Mouse (Mus musculus) heart, embryonic 13.5 days (tissue): Measurements from ENCODE around the gene Zfp607a. TPM values are rescaled to one million over a fixed set of nuclear protein-coding genes. Genes with fewer than 3 reads are reported as not detected.
A peak's percentile ranks its signal among the peaks of the same experiment; 100 is the strongest.
"Not testable (repeated sequence)": the region's sequence is repeated elsewhere in the genome, so short reads cannot be mapped to it uniquely, and the experiment has no call there.

Experiments used
- ATAC-seq: fragments of 200-750 bp; cut with Nextera tagmentation; 2 replicates; pipeline ENCODE4 v1.8.0; 2017; ENCODE audit warnings: moderate TSS enrichment; ENCODE audit not compliant: insufficient number of reproducible peaks, low FRiP score, low TSS enrichment; ENCODE audit errors: extremely low read depth
- H3K27ac ChIP-seq: fragments of 300-500 bp; sonication (generic); replicated peaks from 2 replicates; pipeline ENCODE4 v1.5.1; 2015; ENCODE audit warnings: moderate library complexity, mild to moderate bottlenecking, inconsistent platforms
- H3K27me3 ChIP-seq: fragments of 300-500 bp; sonication (generic); replicated peaks from 2 replicates; pipeline ENCODE4 v1.6.1; 2015; ENCODE audit warnings: mild to moderate bottlenecking, inconsistent platforms
- H3K36me3 ChIP-seq: fragments of 300-500 bp; sonication (generic); 2 replicates; pipeline ENCODE4 v1.6.1; 2015; ENCODE audit warnings: mild to moderate bottlenecking, inconsistent platforms
- H3K4me1 ChIP-seq: fragments of 300-500 bp; sonication (generic); 2 replicates; pipeline ENCODE4 v1.6.1; 2015; ENCODE audit warnings: inconsistent platforms
- H3K4me2 ChIP-seq: fragments of 300-500 bp; sonication (generic); 2 replicates; pipeline ENCODE4 v1.6.1; 2015; ENCODE audit warnings: inconsistent platforms, mild to moderate bottlenecking, moderate library complexity
- H3K4me3 ChIP-seq: fragments of 300-500 bp; sonication (generic); 2 replicates; pipeline ENCODE4 v1.5.1; 2015; ENCODE audit warnings: moderate library complexity, mild to moderate bottlenecking, inconsistent platforms
- H3K9ac ChIP-seq: fragments of 300-500 bp; sonication (generic); 2 replicates; pipeline ENCODE4 v1.6.1; 2015; ENCODE audit warnings: inconsistent platforms, mild to moderate bottlenecking, moderate library complexity
- H3K9me3 ChIP-seq: fragments of 300-500 bp; sonication (generic); 2 replicates; pipeline ENCODE4 v1.6.1; 2016; ENCODE audit warnings: inconsistent platforms
- WGBS: fragments of 180-500 bp; shearing (Covaris S2); methylation state at CpG from one replicate; pipeline ENCODE4 v1.1.7; 2015; ENCODE audit warnings: mixed read lengths; 5-methylcytosine and 5-hydroxymethylcytosine counted together
- polyA plus RNA-seq: library from polyadenylated mRNA; unstranded; fragments of >200 nt; fragmentation: Nextera tagmentation; extraction: Ambion mirVana; gene quantifications from 2 replicates; pipeline ENCODE4 v1.2.1, GENCODE M21; 2015

The Zfp607a gene
- polyA plus RNA-seq, 1 experiment from 2014 or later, result 3.8 TPM

GRCm38 (mm10) chr7:27862578-27862977, 5.3 kb downstream of the Zfp607a start:
- not testable (repeated sequence) for H3K27me3 ChIP-seq, ATAC-seq, H3K27ac ChIP-seq, H3K9ac ChIP-seq, H3K4me2 ChIP-seq, H3K4me3 ChIP-seq, H3K9me3 ChIP-seq
- WGBS, result 78% methylated on average over 5 of the region's 5 CpGs
- peaks cover 39% of the 10 kb centered on the region for H3K36me3 ChIP-seq
- H3K4me1 ChIP-seq, result peaks cover 17% of the 10 kb centered on the region

GRCm38 (mm10) chr7:27881721-27882120, 24.4 kb downstream of the Zfp607a start:
- H3K9me3 ChIP-seq, result no peaks in the 10 kb centered on the region
- no peak for ATAC-seq
- 74% methylated on average over 4 of the region's 4 CpGs for whole genome bisulfite sequencing
- no peak overlapping the region for H3K4me3 ChIP-seq
- H3K27ac ChIP-seq, result peak overlapping the region; percentile 24; the same call in 1 of the 2 replicates
- H3K27me3 ChIP-seq, result no peaks in the 10 kb centered on the region
- H3K9ac ChIP-seq, result no peak overlapping the region
- no peaks in the 10 kb centered on the region for H3K4me1 ChIP-seq
- H3K4me2 ChIP-seq, result no peak overlapping the region
- H3K36me3 ChIP-seq, result peaks cover 72% of the 10 kb centered on the region

GRCm38 (mm10) chr7:27900601-27901000, 43.3 kb downstream of the Zfp607a start:
- Histone ChIP-seq H3K4me3 (no peak overlapping the region), H3K27me3 (no peaks in the 10 kb centered on the region), H3K36me3 (peaks cover 9% of the 10 kb centered on the region; the same call in 1 of the 2 replicates), H3K27ac (no peak overlapping the region), H3K4me2 (no peak overlapping the region), H3K9ac (no peak overlapping the region), H3K4me1 (no peaks in the 10 kb centered on the region), H3K9me3 (peaks cover 5% of the 10 kb centered on the region)
- no peak for ATAC-seq
- 84% methylated on average over 4 of the region's 4 CpGs for WGBS

- Histone ChIP-seq H3K9ac (no peak overlapping the region), H3K4me1 (no peaks in the 10 kb centered on the region), H3K4me3 (no peak overlapping the region), H3K36me3 (peaks cover 33% of the 10 kb centered on the region), H3K9me3 (peaks cover 5% of the 10 kb centered on the region), H3K27ac (no peak overlapping the region), H3K27me3 (no peaks in the 10 kb centered on the region), H3K4me2 (no peak overlapping the region)
- WGBS, result 69% methylated on average over 11 of the region's 11 CpGs
- no peak for ATAC-seq
Measured at GRCm38 (mm10) chr7:27905061-27905848, 47.9 kb downstream of the Zfp607a start.

GRCm38 (mm10) chr7:27910952-27911351, 53.6 kb downstream of the Zfp607a start:
- H3K27ac ChIP-seq, ATAC-seq, H3K4me2 ChIP-seq, H3K27me3 ChIP-seq, H3K4me1 ChIP-seq, H3K4me3 ChIP-seq, H3K9ac ChIP-seq, H3K9me3 ChIP-seq: not testable (repeated sequence)
- 84% methylated on average over 4 of the region's 4 CpGs for WGBS
- peaks cover 61% of the 10 kb centered on the region for H3K36me3 ChIP-seq

GRCm38 (mm10) chr7:27927041-27927440, 69.7 kb downstream of the Zfp607a start:
- H3K27me3 ChIP-seq, H3K4me3 ChIP-seq, H3K9ac ChIP-seq, ATAC-seq, H3K9me3 ChIP-seq, H3K27ac ChIP-seq, H3K4me1 ChIP-seq, H3K4me2 ChIP-seq: not testable (repeated sequence)
- H3K36me3 ChIP-seq, result peaks cover 23% of the 10 kb centered on the region
- 54% methylated on average over 4 of the region's 4 CpGs for WGBS

- peak within 1 kb of the TSS; percentile 78 for H3K4me3 ChIP-seq
- peaks cover 16% of the 10 kb centered on the region for H3K36me3 ChIP-seq
- no peak for ATAC-seq
- H3K4me2 ChIP-seq, result peak within 1 kb of the TSS; percentile 83
- H3K27me3 ChIP-seq, result no peaks in the 10 kb centered on the region
- peaks cover 13% of the 10 kb centered on the region for H3K4me1 ChIP-seq
- 4% methylated on average over 40 of the region's 40 CpGs for WGBS
- H3K9ac ChIP-seq, result peak within 1 kb of the TSS; percentile 90
- no peaks in the 10 kb centered on the region for H3K9me3 ChIP-seq
- H3K27ac ChIP-seq, result peak within 1 kb of the TSS; percentile 58
Measured at GRCm38 (mm10) chr7:27928818-27929695, 71.7 kb downstream of the Zfp607a start, which contains the start of gene Zfp974. Zfp974 (minus strand) TSS chr7:27929460.

Other genes starting within 250 kb of the Zfp607a start
- gene Ttc9b, start 203.6 kb upstream of the Zfp607a start, polyA plus RNA-seq, result 0.25 TPM in 1 of 2 replicates, not detected in the other
- 3.7 and 4.6 TPM in 2 replicates for gene Map3k10, start 182.9 kb upstream of the Zfp607a start, polyA plus RNA-seq
- gene Zfp607b, start 168.2 kb upstream of the Zfp607a start, polyA plus RNA-seq, result 1.5 and 2.9 TPM in 2 replicates
- gene Zfp60, start 126.1 kb upstream of the Zfp607a start, polyA plus RNA-seq, result 19.5 and 20.1 TPM in 2 replicates
- gene Zfp626, start 50.3 kb upstream of the Zfp607a start, polyA plus RNA-seq, result 1.0 and 1.1 TPM in 2 replicates
- 4.5 and 5.6 TPM in 2 replicates for gene Zfp59, start 18.9 kb upstream of the Zfp607a start, polyA plus RNA-seq
- 5.5 and 6.9 TPM in 2 replicates for gene Zfp974, start 71.9 kb downstream of the Zfp607a start, polyA plus RNA-seq
- gene Zfp780b, start 121.6 kb downstream of the Zfp607a start, polyA plus RNA-seq, result 12.0 and 13.1 TPM in 2 replicates
- gene Zfp850, start 156.6 kb downstream of the Zfp607a start, polyA plus RNA-seq, result 1.7 and 2.7 TPM in 2 replicates
- gene Psmc4, start 192.6 kb downstream of the Zfp607a start, polyA plus RNA-seq, result 232 and 244 TPM in 2 replicates
- 0.11 TPM in 1 of 2 replicates, not detected in the other for gene Fcgbp, start 213.7 kb downstream of the Zfp607a start, polyA plus RNA-seq